Mouse (Mus musculus): ENCODE measurements at regions not wholly inside any gene's neighbourhood (a gene's known extent, or its start where the extent isn't known, plus 50 kb on each side); places are given as distances from the start of the nearest gene placed in this dataset.

DNA sequence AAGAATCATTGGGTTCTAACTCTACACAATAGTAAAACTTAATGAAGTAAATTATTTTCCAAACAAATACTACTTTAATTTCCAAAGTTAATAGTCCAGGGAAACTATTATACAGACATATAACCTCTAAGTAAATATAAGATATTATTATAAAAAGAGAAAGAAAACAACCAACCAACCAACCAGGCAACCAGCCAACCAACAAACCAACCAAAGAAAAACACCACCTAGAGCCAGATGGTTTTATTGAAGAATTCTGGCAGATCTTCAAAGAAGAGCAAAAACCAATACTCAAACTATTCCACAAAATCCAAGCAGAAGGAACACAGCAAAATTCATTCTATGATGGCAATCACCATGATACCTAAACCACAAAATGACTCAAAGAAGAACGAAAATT lies 1418.0 kb upstream of the Pabpc4l start:
- TF ChIP-seq POLR2A (IDR thresholded peaks at IDR 0.05; ENCODE audit: borderline replicate concordance, insufficient read depth, low read length) = no peak
- no peak for TF ChIP-seq CTCF (IDR thresholded peaks at IDR 0.05; ENCODE audit: borderline replicate concordance, insufficient read depth, low read depth, low read length)
- H3K27me3 ChIP-seq (ENCODE audit: control insufficient read depth, insufficient read depth, low read length) = no peaks in the 10 kb centered on the region
- WGBS = 26% methylated on average over 1 of the region's 1 CpGs
- H3K4me1 ChIP-seq (ENCODE audit: control insufficient read depth, insufficient read depth, low read length) = peaks cover 2% of the 10 kb centered on the region; the same call in 1 of the 2 replicates
- no peak overlapping the region for H3K27ac ChIP-seq (ENCODE audit: insufficient read depth, low read length)
- peak in 1 of 2 experiments; percentile 43 for DNase-seq
- no peak overlapping the region for H3K4me3 ChIP-seq (replicated peaks; ENCODE audit: insufficient read depth, low read depth, low read length)

DNA sequence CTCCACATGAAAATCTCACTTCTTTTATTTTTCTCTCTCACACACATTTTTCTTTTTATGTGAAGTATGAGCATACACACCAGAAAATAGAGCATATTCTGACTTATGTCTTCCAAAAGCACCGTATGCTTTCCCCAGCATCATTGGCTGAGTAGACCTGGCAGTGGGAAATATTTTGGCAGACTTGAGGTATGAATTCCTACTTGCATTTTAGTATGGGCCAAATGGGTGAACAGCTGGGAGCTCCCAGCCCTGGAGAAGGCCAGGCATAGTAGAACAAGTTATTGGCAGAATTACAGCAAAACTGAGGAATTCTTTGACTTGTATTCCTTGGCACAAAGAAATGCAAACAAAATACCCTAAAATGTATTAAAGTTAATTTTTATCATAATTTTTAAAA lies 1415.6 kb upstream of the Pabpc4l start:
- H3K27me3 ChIP-seq (ENCODE audit: control insufficient read depth, insufficient read depth, low read length) = no peaks in the 10 kb centered on the region
- H3K4me3 ChIP-seq (replicated peaks; ENCODE audit: insufficient read depth, low read depth, low read length) = no peak overlapping the region
- DNase-seq = peak; percentile 13 to 79
- 6% methylated on average over 1 of the region's 1 CpGs for WGBS
- no peak for TF ChIP-seq POLR2A (IDR thresholded peaks at IDR 0.05; ENCODE audit: borderline replicate concordance, insufficient read depth, low read length)
- TF ChIP-seq CTCF (IDR thresholded peaks at IDR 0.05; ENCODE audit: borderline replicate concordance, insufficient read depth, low read depth, low read length) = no peak
- H3K27ac ChIP-seq (ENCODE audit: insufficient read depth, low read length) = no peak overlapping the region
- peaks cover 2% of the 10 kb centered on the region; the same call in 1 of the 2 replicates for H3K4me1 ChIP-seq (ENCODE audit: control insufficient read depth, insufficient read depth, low read length)

DNA sequence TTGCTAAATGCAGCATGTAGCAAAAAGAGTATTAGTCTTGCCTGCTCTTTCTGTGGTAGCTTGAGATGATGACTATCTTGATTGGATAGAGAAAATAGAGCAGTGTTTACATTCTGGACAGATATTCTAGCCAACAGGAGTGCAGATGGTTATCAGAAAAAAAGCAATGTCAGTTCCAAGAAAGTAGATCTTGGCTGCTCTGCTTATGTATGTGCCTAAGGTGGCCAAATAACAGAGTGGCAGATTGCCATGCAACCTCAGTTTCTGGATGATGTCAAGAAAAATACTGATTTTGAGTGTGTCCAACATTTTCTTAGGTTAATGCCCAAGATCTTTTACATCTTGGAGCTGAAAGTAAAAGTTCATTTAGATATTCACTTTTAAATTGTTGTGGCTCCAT lies 1397.6 kb upstream of the Pabpc4l start:
- TF ChIP-seq CTCF (IDR thresholded peaks at IDR 0.05; ENCODE audit: borderline replicate concordance, insufficient read depth, low read depth, low read length) = no peak
- no peak for TF ChIP-seq POLR2A (IDR thresholded peaks at IDR 0.05; ENCODE audit: borderline replicate concordance, insufficient read depth, low read length)
- no peak overlapping the region for H3K4me3 ChIP-seq (replicated peaks; ENCODE audit: insufficient read depth, low read depth, low read length)

DNA sequence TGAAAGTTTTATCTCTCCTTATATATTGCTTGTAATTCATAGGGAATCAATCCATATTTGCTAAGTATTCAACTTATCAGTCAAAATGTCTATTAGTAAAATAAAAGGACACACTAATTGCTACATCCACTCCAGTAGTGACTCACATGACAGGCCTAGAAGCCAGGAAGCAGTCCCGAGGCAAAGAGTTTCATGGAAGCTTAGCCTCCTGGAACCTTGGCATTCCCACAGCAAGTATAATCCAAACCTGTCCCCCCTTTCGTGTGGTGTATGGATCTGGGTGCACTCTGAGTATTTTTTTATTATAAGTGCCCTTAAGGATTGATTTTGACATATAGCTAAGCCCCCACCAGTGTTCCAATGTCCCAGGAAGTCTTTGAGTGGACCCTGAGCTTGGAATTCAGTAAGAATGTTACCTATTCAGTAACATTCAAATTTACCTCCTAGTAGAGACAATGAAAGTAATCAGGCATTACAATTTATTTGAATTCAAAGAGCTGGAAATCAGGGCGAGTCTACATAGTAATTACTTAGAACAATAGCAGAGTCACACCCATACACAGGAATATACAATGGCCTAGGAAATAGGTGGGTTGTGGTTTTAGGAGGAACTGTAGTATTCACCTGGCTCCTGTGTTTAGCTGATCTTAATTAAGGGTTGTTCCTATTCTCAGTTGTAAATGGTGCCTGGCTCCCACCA lies 1388.7 kb upstream of the Pabpc4l start:
- Histone ChIP-seq H3K4me1 (ENCODE audit: control insufficient read depth, insufficient read depth, low read length) (no peaks in the 10 kb centered on the region), H3K4me3 (replicated peaks; ENCODE audit: insufficient read depth, low read depth, low read length) (no peak overlapping the region), H3K27me3 (ENCODE audit: control insufficient read depth, insufficient read depth, low read length) (no peaks in the 10 kb centered on the region), H3K27ac (ENCODE audit: insufficient read depth, low read length) (no peak overlapping the region)
- 69% methylated on average over 3 of the region's 3 CpGs for WGBS
- TF ChIP-seq POLR2A (IDR thresholded peaks at IDR 0.05; ENCODE audit: borderline replicate concordance, insufficient read depth, low read length) (no peak), CTCF (IDR thresholded peaks at IDR 0.05; ENCODE audit: borderline replicate concordance, insufficient read depth, low read depth, low read length) (no peak)
- no peak for DNase-seq

More for the DNA sequence above, 1397.6 kb upstream of the Pabpc4l start:
- Histone ChIP-seq H3K27ac (ENCODE audit: insufficient read depth, low read length) (no peak overlapping the region), H3K4me1 (ENCODE audit: control insufficient read depth, insufficient read depth, low read length) (no peaks in the 10 kb centered on the region; the same call in 1 of the 2 replicates), H3K27me3 (ENCODE audit: control insufficient read depth, insufficient read depth, low read length) (no peaks in the 10 kb centered on the region)
- peak in 1 of 2 experiments; percentile 53 for DNase-seq

DNA sequence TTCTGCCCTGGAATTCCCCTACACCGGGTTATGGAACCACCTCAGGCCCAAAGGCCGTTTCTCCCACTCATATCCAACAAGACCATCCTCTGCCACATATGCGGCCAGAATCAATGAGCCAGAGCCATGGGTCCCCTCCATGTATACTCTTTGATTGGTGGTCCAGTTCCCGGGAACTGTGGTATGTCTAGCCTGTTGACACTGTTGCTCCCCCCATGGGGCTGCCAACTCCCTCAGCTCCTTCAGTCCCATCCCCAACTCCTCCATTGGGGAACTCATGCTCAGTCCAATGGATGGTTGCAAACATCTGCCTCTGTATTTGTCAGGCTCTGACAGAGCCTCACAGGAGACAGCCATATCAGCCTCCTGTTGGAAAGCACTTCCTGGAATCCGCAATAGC lies 1370.3 kb upstream of the Pabpc4l start:
- WGBS = 89% methylated on average over 5 of the region's 5 CpGs
- Histone ChIP-seq H3K27me3 (ENCODE audit: control insufficient read depth, insufficient read depth, low read length) (no peaks in the 10 kb centered on the region), H3K4me1 (ENCODE audit: control insufficient read depth, insufficient read depth, low read length) (no peaks in the 10 kb centered on the region), H3K27ac (ENCODE audit: insufficient read depth, low read length) (no peak overlapping the region), H3K4me3 (replicated peaks; ENCODE audit: insufficient read depth, low read depth, low read length) (no peak overlapping the region)
- no peak for TF ChIP-seq POLR2A (IDR thresholded peaks at IDR 0.05; ENCODE audit: borderline replicate concordance, insufficient read depth, low read length)
- TF ChIP-seq CTCF (IDR thresholded peaks at IDR 0.05; ENCODE audit: borderline replicate concordance, insufficient read depth, low read depth, low read length) = no peak
- no peak for DNase-seq

DNA sequence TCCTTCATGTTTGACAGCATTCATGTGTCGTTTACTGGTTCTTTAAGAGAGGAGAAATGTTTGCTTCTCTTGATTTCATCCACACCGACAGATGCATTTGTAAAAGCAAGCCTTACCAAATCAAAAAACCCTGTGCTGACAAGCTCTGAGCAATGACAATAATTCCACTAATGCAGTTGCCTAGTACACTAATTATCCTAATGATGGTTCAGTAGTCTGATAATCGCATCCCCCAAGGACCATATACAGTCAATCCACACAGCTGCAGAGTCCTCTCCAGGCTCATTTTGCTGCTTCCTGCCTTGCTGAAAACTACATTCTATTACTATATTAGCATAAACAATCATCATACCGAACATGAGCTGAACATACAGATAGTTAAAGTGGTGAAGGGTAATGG lies 1369.5 kb upstream of the Pabpc4l start:
- no peaks in the 10 kb centered on the region for H3K27me3 ChIP-seq (ENCODE audit: control insufficient read depth, insufficient read depth, low read length)
- no peaks in the 10 kb centered on the region for H3K4me1 ChIP-seq (ENCODE audit: control insufficient read depth, insufficient read depth, low read length)
- TF ChIP-seq CTCF (IDR thresholded peaks at IDR 0.05; ENCODE audit: borderline replicate concordance, insufficient read depth, low read depth, low read length) (no peak), POLR2A (IDR thresholded peaks at IDR 0.05; ENCODE audit: borderline replicate concordance, insufficient read depth, low read length) (no peak)
- H3K4me3 ChIP-seq (replicated peaks; ENCODE audit: insufficient read depth, low read depth, low read length) = no peak overlapping the region
- no peak for DNase-seq
- H3K27ac ChIP-seq (ENCODE audit: insufficient read depth, low read length) = no peak overlapping the region
- 87% methylated on average over 4 of the region's 4 CpGs for WGBS
